Mouse (Mus musculus): ENCODE measurements at regions not wholly inside any gene's neighbourhood (a gene's known extent, or its start where the extent isn't known, plus 50 kb on each side); places are given as distances from the start of the nearest gene placed in this dataset.

GRCm38 (mm10) chr3:41499680-41500079, 55.9 kb upstream of the Jade1 start:
- TF ChIP-seq POLR2A (IDR thresholded peaks at IDR 0.05; ENCODE audit: borderline replicate concordance, extremely low read depth, insufficient read depth, insufficient read length, poor library complexity, severe bottlenecking) (no peak), CTCF (IDR thresholded peaks at IDR 0.05; ENCODE audit: borderline replicate concordance, extremely low read depth, insufficient read depth, insufficient read length) (no peak)

Measured in brain, embryonic 14.5 days (tissue).